Mouse (Mus musculus) embryonic fibroblast, embryonic 13.5 days (primary cell): ENCODE results near the gene Bach2.

ENCODE experiments used
- CTCF ChIP-seq: IDR thresholded peaks from 2 replicates; pipeline ENCODE4 v1.5.1; 2011; ENCODE audit warnings: mild to moderate bottlenecking, control low read depth, low read length, moderate library complexity, borderline replicate concordance; ENCODE audit not compliant: insufficient read depth
- POLR2A ChIP-seq: IDR thresholded peaks from 2 replicates; pipeline ENCODE4 v1.6.1; 2011; ENCODE audit warnings: low read depth, mild to moderate bottlenecking, control low read depth, low read length, moderate library complexity

GRCm38 (mm10) chr4:32272398-32272797 is 33.8 kb downstream of the Bach2 start:
- TF ChIP-seq CTCF (no peak), POLR2A (no peak)
